Mouse (Mus musculus): ENCODE results near the gene Dtymk. TPM values are rescaled to one million over a fixed set of nuclear protein-coding genes. Genes with fewer than 3 reads are reported as not detected.

The Dtymk gene
- polyA plus RNA-seq, 1 experiment = 191 TPM

DNA sequence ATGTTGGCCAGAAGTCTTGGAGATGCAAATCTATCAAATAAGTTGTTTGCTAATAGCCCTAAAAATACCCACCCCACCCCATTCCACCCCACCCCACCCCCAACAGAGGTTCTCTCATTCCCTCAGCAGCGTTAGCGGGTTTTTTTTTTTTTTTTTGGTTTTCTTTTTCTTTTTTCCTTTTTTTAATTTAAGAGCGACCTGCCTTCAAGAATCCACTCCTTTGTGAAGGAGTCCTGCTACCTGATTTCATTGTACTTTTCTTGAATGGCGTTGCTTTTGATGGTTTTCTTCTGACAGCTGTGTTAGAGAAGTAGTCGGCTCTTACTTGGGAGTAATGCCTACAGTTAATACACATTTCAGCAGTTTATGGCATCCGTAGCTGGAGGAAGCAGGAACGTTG is 46.1 kb downstream of the Dtymk start:
- H3K9ac ChIP-seq (ENCODE audit: low read depth, poor library complexity, severe bottlenecking) = peak overlapping the region; percentile 95
- no peaks in the 10 kb centered on the region for H3K27me3 ChIP-seq (ENCODE audit: control insufficient read depth, insufficient read depth, low read length, poor library complexity, severe bottlenecking)
- peaks cover 2% of the 10 kb centered on the region; the same call in 1 of the 2 replicates for H3K36me3 ChIP-seq (ENCODE audit: control insufficient read depth, insufficient read depth, low read length, poor library complexity, severe bottlenecking)
- no peak overlapping the region for H3K27ac ChIP-seq (ENCODE audit: insufficient read depth, low read length)
- peaks cover 3% of the 10 kb centered on the region for H3K4me1 ChIP-seq (ENCODE audit: control insufficient read depth, insufficient read depth, low read length)
- no peak overlapping the region for H3K4me3 ChIP-seq (ENCODE audit: low read depth, low read length)
- H3K9me3 ChIP-seq (replicated peaks; ENCODE audit: control insufficient read depth, insufficient read depth, low read length, poor library complexity, severe bottlenecking) = no peaks in the 10 kb centered on the region
- TF ChIP-seq CTCF (IDR thresholded peaks at IDR 0.05; ENCODE audit: low read depth, low read length) = no peak

GRCm38 (mm10) chr1:93755291-93755610 is 46.5 kb downstream of the Dtymk start:
- peak overlapping the region; percentile 88 for H3K4me3 ChIP-seq (ENCODE audit: low read depth, low read length)
- TF ChIP-seq CTCF (IDR thresholded peaks at IDR 0.05; ENCODE audit: low read depth, low read length) (no peak), EP300 (IDR thresholded peaks at IDR 0.05; ENCODE audit: insufficient read depth, low read depth, low read length) (no peak), POLR2A (IDR thresholded peaks at IDR 0.05; ENCODE audit: insufficient read depth, low read length) (no peak)
- no peaks in the 10 kb centered on the region for H3K9me3 ChIP-seq (replicated peaks; ENCODE audit: control insufficient read depth, insufficient read depth, low read length, poor library complexity, severe bottlenecking)
- no peak overlapping the region for H3K27ac ChIP-seq (ENCODE audit: insufficient read depth, low read length)
- no peaks in the 10 kb centered on the region for H3K27me3 ChIP-seq (ENCODE audit: control insufficient read depth, insufficient read depth, low read length, poor library complexity, severe bottlenecking)
- peak overlapping the region; percentile 95 for H3K9ac ChIP-seq (ENCODE audit: low read depth, poor library complexity, severe bottlenecking)
- peaks cover 5% of the 10 kb centered on the region; the same call in 1 of the 2 replicates for H3K36me3 ChIP-seq (ENCODE audit: control insufficient read depth, insufficient read depth, low read length, poor library complexity, severe bottlenecking)
- peaks cover 3% of the 10 kb centered on the region for H3K4me1 ChIP-seq (ENCODE audit: control insufficient read depth, insufficient read depth, low read length)

DNA sequence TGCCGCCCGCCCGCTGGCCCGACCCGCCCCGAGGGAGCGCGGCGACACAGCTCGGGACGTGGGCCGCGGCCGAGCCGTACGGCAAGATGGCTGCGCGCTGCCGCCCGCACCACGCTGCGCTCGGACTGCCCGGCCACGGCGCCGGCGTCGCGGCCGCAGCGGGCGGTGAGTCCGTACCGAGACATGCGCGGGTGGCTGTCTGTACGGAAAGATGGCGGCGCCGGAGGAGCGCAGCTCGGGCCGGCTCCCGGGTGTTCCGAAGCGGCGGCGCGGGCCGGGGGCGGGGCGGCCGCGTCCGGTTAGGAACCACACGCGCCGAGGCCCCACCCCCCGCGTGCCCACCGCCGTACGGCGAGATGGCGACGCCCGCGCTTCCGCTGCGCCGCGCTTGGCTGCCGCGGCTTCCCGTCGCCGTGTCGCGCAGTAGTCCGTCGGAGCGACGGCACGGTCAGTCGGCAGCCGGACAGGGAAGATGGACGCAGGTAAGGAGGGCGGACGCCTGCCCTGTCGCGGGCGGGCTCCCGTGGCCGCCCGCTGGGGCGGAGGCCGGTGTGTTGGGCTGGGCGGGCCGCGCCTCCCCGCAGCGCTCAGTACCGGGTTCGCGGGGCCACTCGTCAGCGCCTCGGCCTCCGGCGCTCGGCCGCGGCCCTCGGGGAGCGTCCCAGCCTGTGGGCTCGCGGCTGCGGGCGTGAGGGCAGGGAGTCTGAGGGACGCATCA is 47.0 kb downstream of the Dtymk start, which contains the start of gene Thap4:
Gene Thap4 (minus strand): TSS at position 292 of the 718 bp plus-strand sequence.
- TF ChIP-seq POLR2A (IDR thresholded peaks at IDR 0.05; ENCODE audit: insufficient read depth, low read length) = peak; percentile 10
- TF ChIP-seq CTCF (IDR thresholded peaks at IDR 0.05; ENCODE audit: low read depth, low read length) = no peak
- 0 out of 2 replicates have a peak, but pooled peaks have one; percentile 36 for TF ChIP-seq EP300 (IDR thresholded peaks at IDR 0.05; ENCODE audit: insufficient read depth, low read depth, low read length)
- peak within 1 kb of the TSS; percentile 88 for H3K4me3 ChIP-seq (ENCODE audit: low read depth, low read length)
- H3K9me3 ChIP-seq (replicated peaks; ENCODE audit: control insufficient read depth, insufficient read depth, low read length, poor library complexity, severe bottlenecking) = no peaks in the 10 kb centered on the region
- no peaks in the 10 kb centered on the region for H3K27me3 ChIP-seq (ENCODE audit: control insufficient read depth, insufficient read depth, low read length, poor library complexity, severe bottlenecking)
- H3K36me3 ChIP-seq (ENCODE audit: control insufficient read depth, insufficient read depth, low read length, poor library complexity, severe bottlenecking) = peaks cover 9% of the 10 kb centered on the region
- peak within 1 kb of the TSS; percentile 37; the same call in 1 of the 2 replicates for H3K27ac ChIP-seq (ENCODE audit: insufficient read depth, low read length)
- peaks cover 3% of the 10 kb centered on the region for H3K4me1 ChIP-seq (ENCODE audit: control insufficient read depth, insufficient read depth, low read length)
- peak within 1 kb of the TSS; percentile 95 for H3K9ac ChIP-seq (ENCODE audit: low read depth, poor library complexity, severe bottlenecking)

DNA sequence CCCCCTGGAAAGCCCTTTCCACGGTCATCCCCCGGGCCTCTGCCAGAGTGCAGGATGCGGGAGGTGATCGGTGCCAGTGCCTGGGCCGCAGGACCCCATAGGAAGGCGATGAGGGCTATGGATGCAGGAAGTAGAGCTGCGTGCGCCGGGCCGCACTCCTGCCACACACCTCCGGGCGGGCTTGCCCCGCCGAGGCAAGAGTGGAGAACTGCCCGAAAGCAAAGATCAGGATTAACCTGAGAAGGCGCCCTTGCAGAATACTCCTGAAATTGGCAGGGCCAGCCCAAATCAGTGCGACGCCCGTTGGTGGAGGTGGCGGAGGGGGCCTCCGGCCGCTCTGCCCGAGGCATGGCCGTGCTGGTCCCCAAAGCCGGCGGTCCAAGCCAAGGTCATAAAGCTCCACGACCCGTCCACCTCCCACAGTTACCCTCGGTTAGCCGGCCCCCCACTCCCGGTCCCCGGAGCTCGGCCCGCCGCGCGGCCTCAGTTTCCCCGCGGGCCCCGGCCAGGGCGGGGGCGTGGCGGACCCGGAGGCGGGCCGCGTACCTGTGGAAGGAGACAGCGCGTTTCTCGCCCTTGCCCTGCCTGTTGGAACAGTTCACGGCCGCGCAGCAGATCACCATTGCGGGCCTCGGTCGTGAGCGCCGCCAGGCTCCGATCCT is 47.7 kb downstream of the Dtymk start:
- Histone ChIP-seq H3K4me1 (ENCODE audit: control insufficient read depth, insufficient read depth, low read length) (peaks cover 2% of the 10 kb centered on the region), H3K9me3 (replicated peaks; ENCODE audit: control insufficient read depth, insufficient read depth, low read length, poor library complexity, severe bottlenecking) (no peaks in the 10 kb centered on the region), H3K27ac (ENCODE audit: insufficient read depth, low read length) (peak overlapping the region; percentile 37; the same call in 1 of the 2 replicates), H3K27me3 (ENCODE audit: control insufficient read depth, insufficient read depth, low read length, poor library complexity, severe bottlenecking) (no peaks in the 10 kb centered on the region), H3K36me3 (ENCODE audit: control insufficient read depth, insufficient read depth, low read length, poor library complexity, severe bottlenecking) (peaks cover 16% of the 10 kb centered on the region), H3K4me3 (ENCODE audit: low read depth, low read length) (peak overlapping the region; percentile 88), H3K9ac (ENCODE audit: low read depth, poor library complexity, severe bottlenecking) (peak overlapping the region; percentile 95)
- TF ChIP-seq EP300 (IDR thresholded peaks at IDR 0.05; ENCODE audit: insufficient read depth, low read depth, low read length) (no peak), CTCF (IDR thresholded peaks at IDR 0.05; ENCODE audit: low read depth, low read length) (no peak), POLR2A (IDR thresholded peaks at IDR 0.05; ENCODE audit: insufficient read depth, low read length) (no peak)

- Histone ChIP-seq H3K27me3 (ENCODE audit: control insufficient read depth, insufficient read depth, low read length, poor library complexity, severe bottlenecking) (no peaks in the 10 kb centered on the region), H3K9me3 (replicated peaks; ENCODE audit: control insufficient read depth, insufficient read depth, low read length, poor library complexity, severe bottlenecking) (no peaks in the 10 kb centered on the region), H3K27ac (ENCODE audit: insufficient read depth, low read length) (no peak within 1 kb of the TSS), H3K9ac (ENCODE audit: low read depth, poor library complexity, severe bottlenecking) (no peak within 1 kb of the TSS), H3K4me3 (ENCODE audit: low read depth, low read length) (peak within 1 kb of the TSS; percentile 59; the same call in 1 of the 2 replicates), H3K36me3 (ENCODE audit: control insufficient read depth, insufficient read depth, low read length, poor library complexity, severe bottlenecking) (peaks cover 20% of the 10 kb centered on the region), H3K4me1 (ENCODE audit: control insufficient read depth, insufficient read depth, low read length) (peaks cover 4% of the 10 kb centered on the region)
- TF ChIP-seq EP300 (IDR thresholded peaks at IDR 0.05; ENCODE audit: insufficient read depth, low read depth, low read length) = no peak
Measured at GRCm38 (mm10) chr1:93751290-93751689, 50.4 kb downstream of the Dtymk start, which contains the start of gene Atg4b. Atg4b (plus strand) TSS chr1:93751500.

DNA sequence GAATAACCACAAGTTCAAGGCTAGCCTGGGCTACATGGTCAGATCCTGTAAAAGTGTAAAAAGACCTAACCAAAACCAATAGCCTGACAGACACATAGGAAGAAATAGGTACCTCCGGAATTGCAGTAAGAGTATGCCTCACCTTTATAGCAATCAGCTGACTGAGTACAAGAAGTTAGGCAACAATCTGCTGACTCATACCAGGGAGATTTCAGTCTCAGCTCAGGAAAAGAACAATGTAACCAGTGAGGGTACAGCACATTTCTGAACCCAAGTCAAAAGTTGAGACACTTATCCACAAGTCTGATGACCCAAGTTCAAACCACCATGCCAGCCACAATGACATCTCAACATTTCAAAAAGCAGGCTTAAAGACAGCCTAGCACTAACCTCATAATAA is 53.2 kb downstream of the Dtymk start:
- H3K9me3 ChIP-seq (replicated peaks; ENCODE audit: control insufficient read depth, insufficient read depth, low read length, poor library complexity, severe bottlenecking) = no peaks in the 10 kb centered on the region
- H3K27me3 ChIP-seq (ENCODE audit: control insufficient read depth, insufficient read depth, low read length, poor library complexity, severe bottlenecking) = no peaks in the 10 kb centered on the region
- no peak overlapping the region for H3K9ac ChIP-seq (ENCODE audit: low read depth, poor library complexity, severe bottlenecking)
- no peak overlapping the region for H3K4me3 ChIP-seq (ENCODE audit: low read depth, low read length)
- H3K4me1 ChIP-seq (ENCODE audit: control insufficient read depth, insufficient read depth, low read length) = peaks cover 4% of the 10 kb centered on the region
- 0 out of 2 replicates have a peak overlapping the region, but pooled peaks have one; percentile 10 for H3K27ac ChIP-seq (ENCODE audit: insufficient read depth, low read length)
- TF ChIP-seq POLR2A (IDR thresholded peaks at IDR 0.05; ENCODE audit: insufficient read depth, low read length) (no peak), CTCF (IDR thresholded peaks at IDR 0.05; ENCODE audit: low read depth, low read length) (no peak), EP300 (IDR thresholded peaks at IDR 0.05; ENCODE audit: insufficient read depth, low read depth, low read length) (no peak)
- H3K36me3 ChIP-seq (ENCODE audit: control insufficient read depth, insufficient read depth, low read length, poor library complexity, severe bottlenecking) = peaks cover 25% of the 10 kb centered on the region

All from ES-Bruce4 (cell line).